Mouse (Mus musculus) megakaryocyte-erythroid progenitor cell, adult 5-6 weeks (primary cell): ENCODE results near the gene Tbx6. TPM values are rescaled to one million over a fixed set of nuclear protein-coding genes. Genes with fewer than 3 reads are reported as not detected.
A peak's percentile ranks its signal among the peaks of the same experiment; 100 is the strongest.
"Not testable (repeated sequence)": the region's sequence is repeated elsewhere in the genome, so short reads cannot be mapped to it uniquely, and the experiment has no call there.

Experiments
- ATAC-seq: replicated peaks from 2 replicates; pipeline ENCODE4 v1.8.0; 2016; ENCODE audit warnings: mild to moderate bottlenecking, inconsistent platforms; ENCODE audit not compliant: severe bottlenecking, poor library complexity, low FRiP score, low TSS enrichment
- total RNA-seq, 2 experiments: library from RNA; stranded (forward) in 1 of 2; stranded (reverse) in 1 of 2; fragments of 200-1000, 215-1000 nt in 1 of 2; fragments of >200 nt in 1 of 2; fragmentation: Nextera tagmentation in 1 of 2; gene quantifications; 2 replicates each; pipeline ENCODE4 v1.2.3; 2014 to 2017

The Tbx6 gene
- total RNA-seq, 2 experiments from 2014 or later, result 3.1 TPM; not detected in 1

DNA sequence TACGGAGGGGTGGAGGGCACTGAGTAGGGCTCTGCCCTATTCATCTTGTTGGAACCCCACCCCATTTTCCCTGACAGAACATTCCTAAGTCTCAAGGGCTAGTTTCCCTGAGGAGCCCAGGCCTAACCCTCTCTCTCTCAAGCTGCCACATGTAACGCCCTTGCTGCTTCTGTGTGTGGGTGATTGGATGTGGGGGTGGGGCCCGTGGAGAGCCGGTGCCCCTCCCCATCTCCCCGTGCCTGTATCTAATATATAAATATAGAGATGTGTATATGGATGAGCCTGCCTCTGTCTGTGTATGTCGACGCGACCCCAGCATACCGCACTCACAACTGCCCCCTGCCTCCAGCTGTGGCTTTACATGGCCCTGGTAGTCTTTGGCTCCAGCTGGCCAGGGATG, 15.7 kb upstream of the Tbx6 start:
- ATAC-seq, result no peak; the same call in 1 of the 2 replicates

DNA sequence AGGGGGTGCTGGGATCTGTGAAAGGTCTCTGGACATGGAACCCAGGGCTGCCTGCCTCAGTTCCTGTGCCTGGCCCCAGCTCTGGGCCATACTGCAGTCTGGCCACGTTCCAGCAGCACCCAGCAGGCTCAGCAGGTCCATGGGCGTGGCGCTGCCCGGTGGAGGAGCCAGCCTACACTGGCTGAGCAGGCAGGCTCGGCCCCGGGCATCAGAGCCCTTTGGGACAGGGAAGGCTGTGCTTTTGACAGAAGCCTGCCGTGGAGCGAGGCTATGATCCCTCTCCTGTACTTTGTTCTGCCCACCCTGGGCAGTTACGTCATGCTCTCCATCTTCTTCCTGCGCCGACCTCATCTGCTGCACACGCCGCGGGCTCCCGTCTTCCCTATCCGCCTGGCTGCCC, 15.1 kb upstream of the Tbx6 start, which contains the start of gene Gdpd3:
Gdpd3 (plus strand) TSS at position 134 of the 400 bp plus-strand sequence.
- peak; percentile 43 for ATAC-seq

DNA sequence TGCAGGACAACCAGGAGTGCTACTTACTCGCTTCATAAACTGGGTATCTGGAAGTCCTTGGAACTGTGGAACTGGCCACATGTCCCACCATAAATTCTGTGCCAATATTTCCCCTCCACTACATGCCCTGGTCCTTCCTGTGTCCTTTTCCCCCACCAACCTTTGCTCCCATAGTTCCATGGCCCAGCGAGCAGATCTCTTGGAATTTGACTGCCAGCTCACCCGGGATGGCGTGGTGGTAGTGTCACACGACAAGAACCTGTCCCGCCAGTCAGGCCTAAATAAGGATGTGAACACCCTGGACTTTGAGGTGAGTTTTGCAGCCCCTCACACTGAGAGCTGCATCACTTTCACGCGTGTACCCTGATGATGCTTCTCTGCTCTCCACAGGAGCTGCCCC, 14.3 kb upstream of the Tbx6 start:
- ATAC-seq, result no peak

DNA sequence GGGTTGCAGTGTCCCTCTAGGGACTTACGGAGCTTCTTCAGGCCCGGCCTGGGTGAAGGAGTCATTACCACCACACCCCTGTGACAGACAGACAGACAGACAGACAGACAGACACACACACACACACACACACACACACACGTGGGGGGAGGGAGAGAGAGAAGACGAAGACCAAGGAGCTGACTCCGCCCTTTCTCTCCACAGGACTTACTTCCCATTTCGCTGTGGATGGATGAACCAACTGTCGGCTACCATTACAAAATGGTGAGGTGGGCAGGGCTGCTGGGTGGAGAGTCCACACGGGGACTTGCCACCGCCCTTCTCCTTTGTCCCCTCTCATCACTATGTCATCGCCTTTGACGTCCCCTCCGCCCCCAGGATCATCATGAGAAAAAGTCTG, 10.5 kb upstream of the Tbx6 start:
- ATAC-seq, result no peak

DNA sequence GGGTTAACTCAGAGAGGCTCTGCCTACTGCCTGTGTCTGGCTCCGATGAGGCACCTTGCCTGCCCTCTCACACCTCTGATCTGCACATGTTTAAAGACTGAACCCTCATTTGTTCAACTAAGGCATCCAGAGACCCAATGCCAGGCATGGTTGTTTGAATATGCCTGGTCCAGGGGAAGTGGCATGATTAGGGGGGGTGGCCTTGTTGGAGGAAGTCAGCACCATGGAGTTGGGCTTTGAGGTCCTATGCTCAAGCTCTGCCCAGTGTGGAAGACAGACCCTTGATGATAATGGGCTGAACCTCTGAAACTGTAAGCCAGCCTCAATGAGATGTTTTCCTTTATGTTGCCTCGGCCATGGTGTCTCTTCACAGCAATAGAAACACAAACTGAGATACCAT, 7.9 kb upstream of the Tbx6 start:
- ATAC-seq, result no peak

DNA sequence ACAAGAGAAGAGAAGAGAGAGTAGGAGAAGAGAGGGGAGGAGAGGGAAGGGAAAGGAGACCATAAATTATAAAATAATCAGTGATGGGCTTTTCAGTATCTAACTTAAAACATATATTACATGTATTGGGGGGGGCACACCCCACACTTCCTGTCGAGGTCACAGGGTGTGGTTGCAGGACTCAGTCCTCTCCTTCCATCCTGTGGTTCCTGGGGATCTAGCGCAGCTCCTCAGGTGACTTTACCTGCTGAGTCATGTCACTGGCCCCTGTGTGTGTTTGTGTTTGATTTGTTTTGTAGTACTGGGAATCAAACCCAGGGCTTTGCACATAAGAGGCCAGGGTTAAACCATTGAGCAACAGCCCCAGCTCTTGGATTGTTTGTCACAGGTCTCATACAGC, 6.8 kb upstream of the Tbx6 start:
- ATAC-seq, result no peak

DNA sequence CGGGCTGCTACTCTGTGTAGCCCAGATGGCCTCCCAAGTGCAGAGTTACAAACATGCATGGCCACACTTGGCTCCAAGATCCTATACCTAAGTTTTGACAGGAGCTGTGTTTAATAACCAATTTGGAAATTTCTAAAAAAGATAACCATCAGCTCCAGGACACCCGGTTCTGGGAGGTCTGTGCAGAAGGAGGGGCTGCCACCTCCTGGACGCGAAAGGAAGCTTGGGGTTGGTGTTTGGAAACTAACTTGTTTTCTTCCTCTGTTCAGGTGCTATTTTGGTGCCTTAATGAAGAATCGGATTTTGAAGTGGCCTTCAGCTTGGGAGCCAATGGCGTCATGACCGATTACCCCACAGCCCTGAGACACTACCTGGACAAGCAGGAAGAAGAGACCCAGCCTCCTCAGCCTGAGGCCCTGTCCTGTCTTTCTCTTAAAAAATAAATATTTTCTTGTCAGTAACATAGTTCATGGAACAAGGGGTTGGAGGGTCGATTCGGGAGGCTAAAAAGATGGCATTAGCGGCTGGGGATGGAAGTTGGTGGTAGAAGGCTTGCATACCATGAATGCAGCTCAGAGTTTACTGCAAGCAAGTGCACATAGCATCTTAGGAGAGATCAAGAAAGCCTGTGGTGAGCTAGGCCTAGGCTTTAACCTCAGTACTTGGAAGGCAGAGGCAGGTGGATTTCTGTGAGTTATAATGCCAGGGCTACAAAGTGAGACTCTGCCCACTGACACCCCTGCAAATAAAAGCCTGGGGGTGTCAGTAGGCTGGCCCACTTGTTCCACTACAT, 5.9 kb upstream of the Tbx6 start:
- ATAC-seq, result no peak

DNA sequence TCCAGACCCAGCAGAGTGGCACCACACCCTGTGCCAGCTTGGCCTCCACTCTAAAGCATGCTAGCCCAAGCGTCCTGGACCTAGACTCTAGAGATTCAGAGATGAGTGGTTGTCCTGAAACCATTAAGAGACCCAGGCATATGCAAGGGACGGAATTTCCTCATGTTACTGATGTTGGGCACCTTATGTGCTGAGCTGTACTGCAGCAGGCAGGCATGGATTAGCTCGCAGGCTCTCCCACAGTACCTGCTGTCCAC, 5.4 kb upstream of the Tbx6 start:
- ATAC-seq, result no peak

DNA sequence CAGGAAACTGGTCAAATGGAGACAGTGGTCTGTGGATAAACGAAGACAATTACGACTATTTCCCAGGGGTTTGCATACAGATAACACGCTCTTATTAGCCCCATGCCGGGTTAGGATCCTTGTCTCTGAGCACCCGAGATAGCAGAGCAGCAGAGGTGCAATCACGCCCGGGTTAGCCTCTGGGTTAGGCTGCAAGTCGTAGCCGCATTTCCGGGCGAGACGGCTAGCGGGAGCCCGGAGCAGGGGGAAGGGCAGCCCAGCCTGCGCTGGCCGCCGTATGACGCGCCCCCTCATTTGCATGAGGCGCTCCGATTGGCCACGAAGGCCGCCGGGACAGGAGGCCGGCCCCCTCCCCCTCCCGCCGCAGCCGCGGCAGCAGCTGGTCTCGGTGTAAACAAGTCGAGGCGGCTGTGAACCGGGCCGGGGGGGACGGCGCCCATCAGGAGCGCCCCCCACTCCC, 4.7 kb upstream of the Tbx6 start, which contains the start of gene Ypel3:
Ypel3 (plus strand) TSS at position 358 of the 460 bp plus-strand sequence.
- ATAC-seq, result peak; percentile 85

DNA sequence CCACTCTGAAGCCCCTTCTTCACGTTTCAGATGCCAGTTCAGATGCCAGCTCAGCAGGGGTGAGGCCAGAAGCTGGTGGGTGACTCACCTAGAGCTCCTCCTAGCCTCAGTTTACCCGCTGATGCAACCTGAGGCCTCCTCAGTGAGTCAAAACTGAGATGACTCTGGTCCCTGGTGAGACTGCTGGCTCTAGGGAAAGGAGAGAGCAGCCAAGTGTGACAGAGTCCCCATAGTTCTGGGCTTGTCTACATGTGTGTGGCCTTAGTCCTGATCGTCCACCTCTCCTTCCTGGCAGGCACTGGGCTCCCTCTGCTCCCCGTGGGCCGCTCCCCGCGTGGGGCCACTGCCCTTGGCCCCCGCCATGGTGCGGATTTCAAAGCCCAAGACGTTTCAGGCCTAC, 3.8 kb upstream of the Tbx6 start:
- no peak for ATAC-seq

DNA sequence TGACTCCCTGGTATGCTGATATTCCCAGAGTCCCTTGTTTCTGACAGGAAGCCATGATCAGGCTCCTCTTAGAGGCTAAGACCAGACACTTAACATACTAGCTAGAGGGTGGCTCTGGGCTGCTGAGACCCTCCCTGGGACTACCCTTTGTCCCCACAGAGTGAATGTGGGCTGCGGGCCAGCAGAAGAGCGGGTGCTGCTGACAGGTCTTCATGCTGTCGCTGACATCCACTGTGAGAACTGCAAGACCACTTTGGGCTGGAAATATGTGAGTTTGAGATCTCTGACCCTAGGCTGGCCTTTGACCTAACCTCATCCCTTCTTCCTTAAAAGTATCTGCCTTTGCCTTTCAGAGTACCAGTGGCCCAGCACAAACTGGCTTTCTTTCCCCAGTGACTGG, 3.1 kb upstream of the Tbx6 start:
- ATAC-seq, result no peak

DNA sequence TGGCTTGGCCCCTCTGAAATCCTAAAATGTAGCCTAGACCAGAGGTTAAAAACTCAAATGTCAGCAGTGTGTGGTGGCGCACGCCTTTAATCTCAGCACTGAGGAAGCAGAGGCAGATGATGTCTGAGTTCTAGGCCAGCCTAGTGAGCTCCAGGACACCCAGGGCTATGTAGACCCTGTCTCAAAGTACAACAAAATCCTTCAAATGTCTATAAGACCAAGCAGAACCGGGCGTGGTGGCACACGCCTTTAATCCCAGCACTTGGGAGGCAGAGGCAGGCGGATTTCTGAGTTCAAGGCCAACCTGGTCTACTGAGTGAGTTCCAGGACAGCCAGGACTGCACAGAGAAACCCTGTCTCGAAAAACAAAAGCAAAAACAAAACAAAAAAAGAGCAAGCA, 2.2 kb upstream of the Tbx6 start:
- ATAC-seq, result not testable (repeated sequence)

DNA sequence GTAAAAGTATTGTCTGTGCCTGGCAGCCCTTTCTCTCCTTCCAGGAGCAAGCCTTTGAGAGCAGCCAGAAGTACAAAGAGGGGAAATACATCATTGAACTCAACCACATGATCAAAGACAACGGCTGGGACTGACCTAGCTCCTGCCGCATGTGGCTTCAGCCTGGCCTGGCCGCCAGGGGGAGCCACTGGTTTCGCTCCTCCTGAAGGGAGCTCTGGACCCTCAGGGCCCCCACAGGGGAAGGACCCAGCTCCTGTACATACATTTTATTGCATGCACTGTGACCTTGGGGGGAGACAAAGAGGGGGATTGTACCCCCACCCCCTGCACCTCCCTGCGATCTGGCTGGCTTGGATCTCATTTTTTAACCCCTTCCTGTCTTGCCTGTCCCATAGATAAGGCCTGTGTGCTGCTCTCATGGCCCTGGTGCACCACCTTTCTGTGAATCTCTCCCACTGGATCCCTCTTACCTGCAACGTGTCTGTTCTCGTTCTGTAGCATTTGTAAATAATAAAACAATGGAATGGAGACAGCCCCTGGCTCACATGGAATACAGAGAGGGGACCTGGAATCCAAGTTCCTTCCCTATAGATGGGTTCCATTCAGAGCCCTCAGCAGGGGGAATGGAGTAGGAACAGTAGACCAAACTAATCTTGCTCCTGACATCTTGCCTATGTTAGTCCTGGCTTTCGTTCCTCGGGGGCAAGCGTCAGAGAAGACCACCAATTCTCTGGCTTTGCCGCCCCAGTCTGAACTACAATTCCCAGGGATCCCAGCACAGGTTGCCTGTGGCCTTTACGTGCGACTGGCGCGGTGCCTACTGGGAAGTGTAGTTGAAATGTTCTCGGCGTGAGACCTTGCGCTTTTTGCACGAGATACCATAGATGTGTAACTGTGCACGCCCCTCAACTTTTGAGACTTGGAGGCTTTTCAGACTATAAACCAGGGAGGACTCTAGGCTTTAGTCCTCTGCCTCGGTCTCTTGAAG, 1.0 kb upstream of the Tbx6 start:
- ATAC-seq, result peak; percentile 48

DNA sequence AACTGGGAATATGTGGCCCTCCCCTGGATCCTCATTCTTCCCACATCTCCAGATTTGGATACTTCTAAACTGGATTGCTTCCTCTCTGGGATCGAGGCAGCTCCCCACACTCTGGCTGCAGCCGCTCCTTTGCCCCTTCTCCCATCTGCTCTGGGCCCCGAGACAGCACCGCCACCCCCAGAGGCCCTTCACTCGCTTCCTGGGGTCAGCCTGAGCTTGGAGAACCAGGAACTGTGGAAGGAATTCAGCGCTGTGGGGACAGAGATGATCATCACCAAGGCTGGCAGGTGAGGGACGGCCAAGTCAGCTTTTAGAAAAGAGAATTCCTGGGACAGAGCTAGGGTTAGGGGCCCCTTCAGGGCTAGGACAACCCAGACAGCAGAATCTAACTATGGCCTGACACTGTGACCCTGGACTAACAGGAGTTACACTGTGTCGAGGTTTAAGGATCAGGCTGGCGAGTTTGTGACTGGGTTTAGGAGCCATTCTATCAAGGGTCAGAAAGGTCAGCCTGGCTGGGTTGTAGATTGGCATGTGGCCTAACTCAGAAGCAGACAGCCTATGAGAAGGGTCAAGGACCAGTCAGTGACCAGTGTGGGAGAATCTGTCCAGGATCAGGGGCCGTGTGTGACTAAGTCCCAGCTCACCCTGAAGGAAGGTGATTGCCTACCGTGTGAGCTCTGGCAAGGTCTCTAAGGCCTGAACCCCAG, 533 bp downstream of the Tbx6 start:
- no peak for ATAC-seq

DNA sequence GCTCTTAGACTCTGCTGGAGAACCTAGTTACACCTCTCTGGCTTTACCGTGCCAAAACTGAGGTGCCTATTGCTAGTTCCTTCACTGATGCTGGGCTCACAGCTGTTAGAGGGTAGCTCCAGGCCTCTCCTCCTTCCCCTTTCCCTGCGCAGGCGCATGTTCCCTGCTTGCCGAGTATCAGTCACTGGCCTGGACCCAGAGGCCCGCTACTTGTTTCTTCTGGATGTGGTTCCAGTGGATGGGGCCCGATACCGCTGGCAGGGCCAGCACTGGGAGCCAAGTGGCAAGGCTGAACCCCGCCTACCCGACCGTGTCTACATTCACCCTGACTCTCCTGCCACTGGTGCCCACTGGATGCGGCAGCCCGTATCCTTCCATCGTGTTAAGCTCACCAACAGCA, 1.4 kb downstream of the Tbx6 start:
- no peak for ATAC-seq

DNA sequence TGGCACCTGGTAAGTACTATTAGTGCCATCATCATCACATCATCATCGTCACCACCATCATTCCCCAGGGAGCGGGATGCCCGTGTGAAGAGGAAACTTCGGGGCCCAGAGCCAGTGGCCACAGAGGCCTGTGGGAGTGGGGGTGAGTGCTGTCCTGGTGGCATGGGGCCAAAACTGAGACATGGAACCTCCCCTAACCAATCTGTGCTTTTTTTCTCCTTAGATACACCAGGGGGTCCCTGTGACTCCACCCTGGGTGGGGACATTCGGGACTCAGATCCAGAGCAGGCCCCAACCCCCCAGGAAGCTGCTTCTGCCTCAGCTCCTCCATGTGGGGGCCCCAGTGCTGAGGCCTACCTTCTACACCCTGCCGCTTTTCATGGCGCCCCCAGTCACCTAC, 3.2 kb downstream of the Tbx6 start:
- ATAC-seq, result no peak

DNA sequence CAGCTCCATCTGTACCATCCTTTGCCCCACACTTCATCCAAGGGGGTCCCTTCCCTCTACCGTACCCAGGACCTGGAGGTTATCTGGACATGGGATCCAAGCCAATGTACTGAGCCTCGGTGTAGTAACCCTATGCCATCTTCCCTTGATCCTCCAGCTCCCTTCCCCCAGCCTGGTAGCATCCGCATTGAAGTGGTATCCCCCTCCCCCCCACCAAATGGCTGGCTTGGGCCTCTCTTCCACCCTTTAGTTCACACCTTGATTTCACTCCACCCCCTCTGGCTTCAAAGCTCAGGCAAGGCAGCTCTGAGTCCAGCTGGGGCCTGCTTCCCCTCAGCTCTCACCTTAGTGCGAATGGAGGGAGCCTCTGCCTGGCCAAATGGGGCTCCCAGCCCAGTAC, 3.8 kb downstream of the Tbx6 start:
- no peak for ATAC-seq

DNA sequence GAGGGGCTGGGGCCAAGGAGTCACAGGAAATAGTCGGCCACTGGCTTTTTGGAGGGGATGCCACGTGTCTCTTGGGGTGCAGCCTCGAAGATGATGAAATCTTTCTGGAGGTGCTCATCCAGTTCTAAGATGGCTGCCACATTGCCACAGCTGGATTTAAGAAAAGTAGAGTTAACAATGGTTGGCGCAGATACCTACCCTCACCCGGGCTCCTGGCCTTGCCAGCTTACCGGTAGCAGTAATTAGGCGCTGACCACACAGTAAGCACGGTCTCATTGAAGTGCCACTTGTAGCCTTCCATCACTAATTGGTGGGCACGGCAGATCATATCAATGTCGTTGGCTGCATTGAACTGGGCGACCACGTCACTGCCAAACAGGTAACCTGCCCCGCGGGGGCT, 4.9 kb downstream of the Tbx6 start:
- no peak for ATAC-seq

DNA sequence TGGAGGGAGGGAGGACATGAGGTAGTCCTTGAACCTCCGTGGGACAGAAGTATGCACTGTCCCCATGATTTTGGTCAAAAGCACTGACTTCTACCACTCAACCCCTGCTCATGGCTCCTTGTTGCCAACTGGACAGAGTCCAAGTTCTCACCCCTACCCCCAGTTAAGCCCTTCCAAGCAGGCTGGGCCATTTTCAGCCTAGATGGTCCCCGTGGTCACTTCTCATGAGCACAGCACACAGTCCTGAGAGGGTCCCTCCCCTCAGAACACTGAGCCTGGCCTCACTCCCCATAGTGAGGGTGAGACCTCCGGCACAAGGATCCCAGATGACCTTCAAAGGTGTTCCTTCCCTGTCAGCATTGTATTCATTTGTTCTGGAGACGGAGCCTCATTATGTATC, 7.9 kb downstream of the Tbx6 start:
- no peak for ATAC-seq
